Mouse (Mus musculus) olfactory bulb, adult 2 months (tissue): ENCODE measurements at regions not wholly inside any gene's neighbourhood (a gene's known extent, or its start where the extent isn't known, plus 50 kb on each side); places are given as distances from the start of the nearest gene placed in this dataset.

Experiments
- CTCF ChIP-seq: fragments of 200-500 bp; IDR thresholded peaks from 2 replicates; pipeline ENCODE4 v1.5.1; 2012; ENCODE audit warnings: low read depth, mild to moderate bottlenecking, low read length, moderate library complexity; ENCODE audit not compliant: insufficient read depth
- POLR2A ChIP-seq: fragments of 200-500 bp; IDR thresholded peaks from 2 replicates; pipeline ENCODE4 v1.6.1; 2012; ENCODE audit warnings: mild to moderate bottlenecking, low read depth, low read length, moderate library complexity; ENCODE audit not compliant: insufficient read depth

GRCm38 (mm10) chr10:91613794-91614479 is 432.8 kb upstream of the Tmpo start:
- TF ChIP-seq POLR2A (no peak), CTCF (no peak)
